Mouse (Mus musculus): ENCODE results near the gene Lrrc4c. TPM values are rescaled to one million over a fixed set of nuclear protein-coding genes. Genes with fewer than 3 reads are reported as not detected.

Lrrc4c gene
- total RNA-seq, 1 experiment from 2014 or later = 2.1 TPM

DNA sequence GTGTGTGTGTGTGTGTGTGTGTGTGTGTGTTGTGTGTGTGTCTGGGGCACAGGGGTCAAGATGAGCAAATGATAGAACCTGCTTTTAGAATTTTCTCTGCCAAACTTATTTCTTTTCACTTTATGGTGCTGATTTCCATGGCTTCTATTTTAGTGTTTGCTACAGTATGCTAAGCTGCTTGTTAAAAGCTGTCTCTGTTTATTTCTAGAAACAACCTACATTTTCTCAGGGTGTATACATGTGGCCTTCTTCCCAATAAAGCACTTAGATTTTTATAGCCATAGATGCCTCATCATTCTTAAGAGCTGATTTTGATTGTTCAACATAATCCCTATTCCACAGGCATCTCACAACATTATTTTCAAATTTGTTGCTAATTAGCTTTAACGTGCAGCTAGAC, 229.2 kb downstream of the Lrrc4c start:
- DNase-seq = no peak

DNA sequence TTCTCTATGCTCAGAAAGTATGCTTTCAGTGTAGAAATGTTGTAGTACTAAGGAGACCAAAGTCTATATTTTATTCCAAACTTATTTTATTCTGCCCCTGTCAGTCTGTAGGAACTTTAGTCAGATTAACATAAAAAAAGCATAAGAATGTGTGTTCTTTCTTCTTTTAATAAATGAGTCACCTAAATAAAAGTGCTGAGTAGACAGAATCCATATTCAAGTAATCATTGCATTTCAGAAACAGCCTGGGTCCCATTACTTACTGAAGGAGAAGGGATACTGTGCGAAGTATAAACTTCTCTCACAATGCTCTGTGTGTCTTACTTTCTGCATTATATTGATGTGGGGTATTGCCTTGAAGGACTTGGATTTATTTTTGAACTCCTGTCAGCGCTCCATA, 255.8 kb downstream of the Lrrc4c start:
- DNase-seq = no peak

DNA sequence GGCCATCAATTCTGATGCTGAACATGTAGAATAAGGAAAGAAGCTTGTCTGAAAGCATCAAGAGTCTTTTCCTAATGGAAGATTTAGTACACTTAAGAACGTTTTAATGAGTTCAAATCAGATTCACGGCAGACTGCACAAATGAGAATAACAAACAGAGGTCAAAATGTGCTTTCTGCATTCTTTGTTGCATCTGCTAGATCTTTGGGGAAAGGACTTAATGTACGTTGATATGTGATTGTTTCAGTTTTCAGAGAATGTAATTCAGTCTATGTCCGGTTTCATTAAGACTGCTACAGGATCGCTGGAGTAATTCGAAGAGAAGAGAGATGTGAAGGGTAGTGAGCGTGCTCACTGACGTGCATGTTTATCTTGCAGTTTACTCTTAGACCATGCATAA, 259.7 kb downstream of the Lrrc4c start:
- no peak for DNase-seq

DNA sequence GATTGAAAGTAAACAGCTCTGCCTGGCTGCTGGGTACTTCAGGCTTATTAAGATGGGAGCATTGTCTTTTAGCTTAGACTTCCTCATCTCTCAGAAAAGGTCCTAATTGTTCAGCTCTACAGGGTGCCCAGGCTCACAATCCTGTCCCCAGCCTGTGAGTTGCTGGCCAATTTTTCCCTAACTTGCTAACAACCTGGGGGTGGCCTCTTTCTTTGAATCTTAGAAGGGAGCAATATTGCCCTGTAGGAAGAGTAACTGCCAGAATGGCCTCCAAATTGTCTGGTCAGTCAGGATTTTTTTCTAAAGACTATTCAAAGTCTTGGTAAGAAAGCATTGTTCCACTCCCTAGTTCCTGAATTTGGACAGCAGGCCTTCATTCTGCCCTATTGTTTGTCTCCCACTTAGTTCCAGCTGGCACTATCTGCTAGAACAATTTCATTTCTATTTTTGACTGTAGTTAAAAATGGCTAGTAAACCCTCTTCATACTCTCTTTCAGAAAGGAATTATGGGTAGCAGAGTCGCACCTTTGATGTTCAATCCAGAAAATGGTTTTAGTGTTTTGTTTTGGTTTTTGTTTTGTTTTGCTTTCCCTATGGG, 262.3 kb downstream of the Lrrc4c start:
- DNase-seq = no peak

DNA sequence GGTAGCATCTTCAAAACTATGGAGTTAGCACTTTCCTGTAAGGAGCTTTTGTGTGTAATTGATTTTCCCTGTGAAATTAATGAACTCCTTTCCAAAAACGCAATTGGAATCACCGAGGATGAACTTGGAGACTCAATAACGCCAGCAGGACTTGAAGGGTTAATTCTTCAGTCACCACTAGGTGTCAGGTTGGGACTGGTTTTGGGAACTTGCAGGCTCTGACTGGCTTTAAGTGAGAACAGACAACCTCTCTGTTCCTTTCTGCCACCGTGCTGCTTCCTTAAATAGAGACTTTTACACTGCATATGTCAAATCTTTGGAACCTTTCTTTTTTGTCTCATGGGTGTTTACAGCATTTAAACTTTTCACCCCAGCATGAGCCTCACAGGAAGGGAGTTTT, 267.7 kb downstream of the Lrrc4c start:
- DNase-seq = peak; percentile 44

DNA sequence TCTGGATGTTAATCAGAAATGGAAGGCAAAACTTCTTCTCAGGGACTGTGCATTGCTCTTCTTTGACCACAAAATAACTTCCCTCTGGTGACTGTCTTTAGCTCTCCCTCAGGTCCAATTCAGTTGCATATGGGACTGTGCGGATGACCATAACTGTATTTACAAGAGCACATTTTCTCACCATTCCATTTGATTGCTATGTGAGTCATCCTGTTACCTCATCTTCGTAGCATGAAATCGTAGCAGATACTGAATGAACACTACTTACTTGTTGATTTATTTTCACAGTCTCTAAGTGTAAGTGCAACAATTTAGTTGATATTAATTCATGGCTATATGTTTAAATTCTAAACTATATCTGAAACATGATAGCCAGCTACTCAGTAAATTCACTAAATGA, 286.8 kb downstream of the Lrrc4c start:
- DNase-seq = no peak

DNA sequence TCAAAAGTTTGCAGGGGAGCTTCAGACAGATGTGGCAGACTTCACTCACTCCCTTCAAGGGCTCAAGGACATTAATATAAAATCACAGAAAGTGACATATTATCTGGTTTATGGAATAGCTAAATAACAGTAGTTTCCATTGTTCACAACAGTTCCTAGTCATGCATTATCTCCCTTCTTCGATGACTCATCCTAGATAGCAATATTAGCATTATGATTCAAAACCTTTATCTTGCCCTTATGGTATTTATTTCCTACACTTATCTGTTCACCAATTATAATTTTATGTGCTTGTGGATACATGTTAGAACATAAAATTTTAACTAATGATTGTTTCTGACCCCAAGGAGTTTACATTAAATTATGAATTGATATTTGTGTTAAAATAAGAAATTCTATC, 296.2 kb downstream of the Lrrc4c start:
- DNase-seq = no peak

DNA sequence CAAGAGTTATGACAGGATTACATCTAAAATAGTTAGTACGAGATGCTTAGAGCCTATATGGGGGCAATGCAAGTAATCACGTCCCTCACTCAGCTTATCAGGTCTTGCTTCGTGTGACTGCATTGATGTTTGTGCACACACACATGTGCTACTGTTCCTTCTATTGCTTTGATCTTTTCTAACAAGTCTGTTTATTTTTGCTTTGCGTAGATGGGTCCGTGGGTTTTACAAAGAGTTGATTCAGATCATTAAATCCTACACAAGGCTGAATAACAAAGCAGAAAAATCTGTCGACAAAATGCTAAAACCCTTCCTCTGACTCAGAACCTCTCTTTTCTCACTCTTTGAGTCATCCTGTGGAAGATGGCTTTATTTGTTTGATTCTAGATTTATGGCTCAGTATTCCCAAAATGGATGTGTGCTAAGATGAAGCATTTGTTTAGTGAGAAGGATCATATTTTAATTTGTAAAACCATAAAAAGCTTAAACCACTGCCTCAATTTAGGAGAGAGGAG, 300.8 kb downstream of the Lrrc4c start:
- no peak for DNase-seq

DNA sequence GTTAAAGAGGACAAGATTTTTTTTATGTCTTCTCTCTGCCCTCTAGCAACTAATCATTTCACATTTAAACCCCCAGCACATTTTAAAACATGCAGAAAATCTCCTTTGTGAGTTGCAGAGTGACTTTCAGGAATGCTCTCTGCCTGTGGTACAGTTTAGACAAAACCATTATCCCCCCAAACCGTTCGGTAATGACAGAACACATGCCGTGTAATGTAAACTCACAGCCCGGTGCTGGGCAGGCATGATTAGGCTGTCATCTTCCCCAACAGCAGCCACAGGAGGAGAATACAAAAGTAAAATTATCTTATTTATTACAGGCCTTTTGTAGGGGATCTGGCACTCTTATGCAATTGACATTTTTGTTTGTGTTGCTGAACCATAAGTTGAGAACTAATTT, 349.1 kb downstream of the Lrrc4c start:
- DNase-seq = no peak

DNA sequence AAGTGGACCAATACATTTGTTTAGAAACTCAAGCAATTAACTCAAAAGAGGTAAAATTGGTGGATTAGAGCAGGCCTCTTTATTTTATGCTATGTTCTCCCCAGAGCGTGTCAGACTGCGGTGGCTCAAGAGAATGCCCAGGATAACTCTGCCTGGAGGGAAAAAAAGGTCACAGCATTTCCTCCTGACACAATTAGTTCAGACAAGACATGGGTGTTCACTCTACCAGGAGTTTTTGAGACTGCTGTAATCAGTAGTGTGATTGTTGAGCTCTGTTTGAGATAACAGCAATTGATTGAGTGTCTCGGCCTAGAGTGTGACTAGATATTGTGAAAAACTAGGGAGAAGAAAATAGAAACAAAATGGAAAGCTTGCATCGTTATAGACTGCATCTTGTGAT, 363.8 kb downstream of the Lrrc4c start:
- DNase-seq = no peak

DNA sequence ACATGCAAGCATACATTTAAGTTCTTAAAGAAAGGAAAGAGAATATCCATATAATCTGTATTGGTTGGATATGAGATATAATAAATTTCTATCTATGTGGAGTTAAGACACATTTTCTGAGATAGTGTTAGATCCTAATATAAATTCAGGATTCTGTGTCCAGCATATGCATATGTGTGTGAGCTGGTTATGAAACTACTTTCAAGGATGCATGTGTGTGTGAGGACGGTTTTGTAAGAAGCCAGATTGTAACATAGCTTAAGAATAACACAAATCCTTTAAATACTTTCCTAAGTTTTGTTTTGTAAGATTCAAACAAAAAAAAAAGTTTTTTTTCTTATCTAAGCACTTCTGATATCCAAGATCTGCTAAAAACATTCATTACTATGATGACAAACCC, 367.4 kb downstream of the Lrrc4c start:
- DNase-seq = no peak

DNA sequence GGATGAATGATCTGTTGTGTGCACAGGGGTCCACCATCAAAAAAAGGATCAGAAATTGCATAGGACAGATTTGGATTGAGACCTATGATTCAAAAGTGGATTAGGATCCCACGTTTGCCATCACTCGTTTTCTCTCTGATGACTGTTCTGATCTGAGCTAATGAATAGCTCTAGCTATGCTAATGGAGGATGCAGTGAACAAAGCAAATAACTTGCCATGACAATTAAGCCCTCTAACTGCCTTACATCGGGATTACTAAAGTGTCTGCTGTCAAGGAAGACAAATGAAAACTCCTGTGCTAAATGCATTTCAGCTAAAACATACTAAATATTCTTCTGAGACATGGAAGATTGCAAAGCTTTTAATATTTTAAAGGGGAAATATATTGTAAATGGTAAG, 387.0 kb downstream of the Lrrc4c start:
- no peak for DNase-seq

DNA sequence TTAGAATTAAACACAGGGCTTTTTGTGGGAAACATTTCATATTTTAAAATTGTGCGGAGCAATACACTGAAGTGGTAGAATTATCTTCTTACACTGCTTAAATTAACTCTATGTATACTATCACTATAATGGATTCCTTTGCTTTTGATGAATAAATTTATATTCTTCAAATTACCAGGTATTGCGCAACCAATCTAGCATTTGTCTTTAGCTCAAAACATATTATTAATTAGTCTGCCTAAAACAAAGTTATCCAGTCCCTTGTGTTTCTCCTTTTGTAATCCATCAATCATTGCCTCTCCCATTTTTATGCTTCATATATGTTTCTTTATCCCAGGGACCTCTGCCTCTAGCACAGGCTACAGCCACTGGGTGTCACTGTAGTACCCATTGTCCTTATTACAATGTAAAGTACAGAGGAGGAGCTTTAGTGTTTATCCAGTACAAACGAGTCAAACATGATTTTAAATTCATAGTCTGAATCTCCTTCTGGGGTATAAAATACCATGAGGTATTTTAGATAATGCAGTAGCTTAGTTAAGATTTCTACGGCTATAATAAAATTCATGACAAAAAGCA, 389.9 kb downstream of the Lrrc4c start:
- no peak for DNase-seq

DNA sequence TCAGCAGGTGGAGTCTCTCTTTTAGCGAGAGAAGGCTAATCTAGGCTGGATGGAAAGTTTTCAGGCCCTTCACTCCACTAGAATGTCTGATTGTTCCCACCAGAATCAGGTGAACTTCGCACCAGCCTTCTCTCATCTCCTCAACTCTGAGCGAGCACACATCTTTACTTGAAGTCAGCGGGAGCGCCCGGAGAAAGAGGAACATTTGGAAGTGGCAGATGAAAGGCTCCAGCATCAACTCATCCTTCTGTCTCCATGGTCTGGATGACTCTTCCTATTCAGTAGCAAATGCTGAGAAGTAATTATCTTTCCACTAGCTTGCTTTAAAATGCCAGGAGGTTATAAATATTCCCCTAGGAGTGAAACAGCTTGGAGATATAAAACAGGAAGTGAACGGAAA, 396.6 kb downstream of the Lrrc4c start:
- DNase-seq = no peak

DNA sequence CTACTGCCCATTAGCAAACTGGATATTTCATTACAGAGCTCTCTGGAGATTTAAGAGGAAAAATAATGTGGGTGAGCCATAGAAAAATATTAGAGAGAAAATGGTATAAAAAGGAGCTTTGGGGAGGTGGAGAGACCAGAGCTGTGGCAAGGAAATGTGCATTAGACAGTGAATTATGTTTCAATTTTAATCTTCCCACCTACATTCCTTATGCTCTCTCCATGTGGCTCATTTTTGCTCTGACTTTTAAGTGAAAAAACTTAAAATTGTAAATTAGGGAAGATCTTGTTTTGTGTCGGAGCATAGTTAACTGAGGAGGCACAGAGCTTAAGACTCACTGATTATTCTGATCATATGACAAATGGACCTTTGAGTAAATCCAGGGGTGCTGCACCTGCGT, 399.4 kb downstream of the Lrrc4c start:
- DNase-seq = no peak

DNA sequence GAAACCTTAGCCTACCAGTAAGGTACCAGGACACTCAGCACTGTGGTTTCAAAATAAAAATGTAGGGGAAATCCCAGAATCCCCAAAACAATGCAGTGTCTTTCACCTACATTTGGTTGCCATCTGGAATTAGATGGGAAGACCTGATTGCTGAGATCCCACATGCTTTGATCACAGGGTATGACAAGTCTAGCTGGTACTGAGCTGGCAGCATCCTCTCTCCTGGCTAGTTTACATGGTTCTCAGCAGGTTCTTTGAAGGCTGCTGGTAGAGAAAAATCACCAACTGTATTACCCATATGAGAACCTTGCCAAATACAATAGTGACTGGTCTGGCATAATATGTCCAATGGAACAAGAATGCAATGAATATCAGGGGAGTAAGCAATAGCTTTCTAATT, 405.4 kb downstream of the Lrrc4c start:
- no peak for DNase-seq

DNA sequence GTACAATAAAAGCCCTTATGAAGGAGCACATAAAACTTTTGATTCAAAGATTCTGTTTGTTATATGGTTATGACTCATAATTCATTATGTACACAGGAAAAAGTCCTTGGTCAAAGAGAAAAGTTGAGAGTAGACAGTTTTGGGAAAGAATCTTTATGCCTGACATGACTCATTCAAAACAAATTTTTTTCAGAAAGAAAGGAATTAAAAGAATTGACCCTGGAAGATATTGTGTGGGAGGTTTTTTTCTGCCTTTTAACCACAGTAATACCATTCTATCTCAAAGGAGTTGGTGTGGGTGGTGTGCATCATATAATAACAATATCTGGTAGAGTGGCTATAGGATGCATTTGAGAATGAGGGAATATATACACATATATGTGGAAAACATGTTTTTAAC, 418.1 kb downstream of the Lrrc4c start:
- no peak for DNase-seq

DNA sequence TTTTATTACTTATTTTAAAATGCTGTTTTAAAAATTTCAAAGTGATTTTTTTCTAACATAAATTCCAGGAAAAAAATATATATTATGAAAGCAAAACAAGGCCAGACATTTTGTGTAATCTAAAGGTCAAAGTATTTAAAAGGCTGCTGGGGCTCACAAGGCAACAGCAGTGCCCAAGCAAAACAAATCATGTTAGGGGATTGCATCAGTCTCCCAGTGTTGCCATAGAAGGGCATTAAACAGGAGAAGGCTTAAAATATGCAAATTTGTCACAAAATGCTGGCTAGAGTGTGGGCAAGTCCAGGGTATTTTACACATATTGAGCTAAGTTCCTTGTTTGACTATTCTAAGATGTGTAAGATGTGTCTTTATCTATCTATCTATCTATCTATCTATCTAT, 437.1 kb downstream of the Lrrc4c start:
- DNase-seq = no peak

DNA sequence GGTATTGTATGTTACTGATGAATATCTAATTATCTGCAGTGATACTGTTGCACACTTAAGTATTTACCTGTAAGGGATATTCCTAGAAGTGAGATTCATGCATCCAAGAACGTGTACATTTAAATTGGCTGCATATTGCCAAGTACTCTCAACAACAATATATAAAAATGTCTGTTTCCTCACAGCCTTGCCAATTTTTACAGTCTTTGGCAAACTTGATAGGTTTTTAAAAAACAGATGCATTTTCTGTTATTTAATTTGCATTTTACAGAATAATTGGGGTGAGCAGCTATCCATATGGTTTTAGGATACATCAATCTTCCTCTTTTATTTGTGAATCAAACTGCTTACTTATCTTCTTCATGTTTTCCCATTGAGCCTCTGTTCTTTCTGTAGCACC, 439.7 kb downstream of the Lrrc4c start:
- DNase-seq = no peak

DNA sequence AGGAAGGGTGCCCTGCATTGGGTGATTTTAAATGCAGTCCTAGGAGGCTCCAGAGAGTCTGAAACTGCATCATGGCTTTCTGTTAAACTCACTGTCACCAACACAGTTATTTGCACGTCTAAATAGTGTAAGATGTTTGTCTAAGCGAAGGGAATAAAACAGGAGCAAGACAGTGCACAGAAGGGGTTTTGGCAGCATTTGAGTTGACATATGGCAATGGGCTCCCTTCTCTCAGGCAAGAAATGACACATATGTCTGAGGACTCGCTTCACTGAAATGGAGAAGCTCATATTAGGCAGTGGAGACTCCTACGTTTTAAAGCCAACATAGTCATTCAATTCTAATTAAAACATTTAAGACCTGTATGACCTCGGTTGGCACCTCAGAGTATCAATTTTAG, 445.6 kb downstream of the Lrrc4c start:
- no peak for DNase-seq

DNA sequence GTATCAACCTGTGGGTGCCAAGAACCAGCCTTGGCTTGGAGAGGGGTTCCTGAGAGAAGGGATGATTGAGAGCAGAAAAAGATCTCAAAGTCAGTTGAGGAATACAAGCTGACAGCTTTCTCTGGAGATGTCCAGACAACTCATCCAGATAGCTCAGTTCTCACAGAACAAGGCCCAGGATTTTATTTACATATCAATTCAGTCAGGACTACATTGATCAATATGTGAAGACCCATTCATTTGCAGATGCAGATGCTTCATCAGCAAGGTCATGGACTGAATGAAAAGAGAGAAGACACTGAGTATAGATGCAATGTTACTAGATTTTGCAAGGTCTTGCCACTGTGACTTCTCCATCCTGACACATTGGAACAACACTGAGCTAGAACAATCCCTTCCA, 457.4 kb downstream of the Lrrc4c start:
- no peak for DNase-seq

DNA sequence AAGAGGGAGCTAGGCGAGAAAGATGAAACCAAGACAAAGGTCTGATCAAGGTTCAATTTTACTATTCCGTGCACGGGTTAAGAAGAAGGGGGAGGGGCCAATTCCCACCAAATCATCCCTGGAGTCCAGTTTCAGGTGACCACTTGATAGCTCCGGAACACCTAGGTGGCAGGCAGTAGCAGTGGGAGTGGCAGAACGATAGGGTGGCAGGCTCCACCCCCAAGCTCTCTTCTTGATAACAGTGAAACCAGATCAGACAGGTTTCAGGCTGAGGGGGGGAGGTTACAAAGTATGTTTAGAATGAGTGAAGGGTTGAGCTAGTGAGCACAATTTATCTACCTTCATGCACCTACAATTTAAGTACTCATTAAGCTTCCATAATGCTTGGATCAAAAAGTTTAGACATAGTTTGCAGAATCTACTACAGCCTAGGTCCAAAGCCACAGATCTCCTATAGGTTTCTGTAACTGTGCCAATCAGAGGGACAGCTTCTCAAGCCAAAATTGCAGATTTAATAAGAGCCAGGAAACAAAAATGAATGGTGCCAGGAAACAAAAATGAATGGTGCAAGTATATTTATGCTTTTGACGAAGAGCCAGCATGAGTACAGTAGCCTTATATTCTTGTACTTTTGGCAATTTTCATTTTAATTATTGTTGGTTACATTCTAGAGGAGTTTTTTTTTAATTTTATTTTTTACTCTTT, 478.9 kb downstream of the Lrrc4c start:
- DNase-seq = no peak

DNA sequence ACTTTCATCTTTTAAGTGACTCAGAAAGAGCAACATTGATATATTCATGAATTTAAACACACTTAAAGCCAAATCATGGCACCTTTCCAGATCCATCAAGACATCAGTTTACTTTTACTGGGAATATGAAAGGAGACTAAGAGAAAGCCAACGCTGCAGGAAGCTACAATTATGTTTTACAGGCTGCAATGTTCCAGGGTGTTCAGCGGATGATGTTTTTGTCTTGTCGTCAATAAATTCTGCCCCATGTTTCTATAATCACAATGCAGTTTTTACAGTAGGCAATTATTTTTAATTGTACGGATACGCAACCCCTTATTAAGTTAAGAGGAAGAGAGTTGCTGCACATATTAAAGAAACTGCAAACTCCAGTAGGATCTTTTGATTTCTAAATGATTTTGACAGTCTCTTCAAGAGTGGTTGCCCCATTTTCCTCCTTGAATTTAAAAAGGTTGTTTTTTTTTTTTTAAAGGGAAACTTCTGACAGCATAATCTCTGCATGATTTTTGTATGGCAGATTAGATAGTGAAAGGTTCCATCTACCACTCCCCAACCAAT, 532.9 kb downstream of the Lrrc4c start:
- DNase-seq = no peak

DNA sequence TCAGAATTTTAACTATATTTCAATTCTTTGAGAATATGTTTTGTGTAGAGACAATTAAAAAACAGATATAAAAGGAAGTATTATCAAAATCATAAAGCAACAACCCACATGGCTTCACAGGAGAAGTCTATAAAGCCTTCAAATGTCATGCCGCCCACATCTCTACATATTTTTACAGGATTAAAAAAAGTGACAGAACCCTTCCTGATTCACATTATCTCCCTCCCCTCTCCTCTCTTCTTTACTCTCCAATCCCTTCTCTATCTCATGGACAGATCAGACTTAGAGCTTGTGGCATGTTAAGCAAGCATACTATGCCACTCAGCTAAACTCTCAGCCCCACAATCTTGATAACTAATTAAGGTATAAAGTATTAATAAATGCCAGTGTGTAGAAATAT, 535.8 kb downstream of the Lrrc4c start:
- DNase-seq = no peak

Measured in adrenal gland, postnatal 14 days (tissue).